Mouse (Mus musculus): ENCODE measurements around the gene 3110082J24Rik.

The 3110082J24Rik gene

GRCm38 (mm10) chr5:30118018-30118417 is 12.1 kb upstream of the 3110082J24Rik start:
- no peak for DNase-seq (ENCODE audit: low spot score)

GRCm38 (mm10) chr5:30115718-30116117 is 9.8 kb upstream of the 3110082J24Rik start:
- DNase-seq (ENCODE audit: low spot score) = no peak

- no peak for DNase-seq (ENCODE audit: low spot score)
Measured at GRCm38 (mm10) chr5:30114761-30115140, 8.9 kb upstream of the 3110082J24Rik start.

GRCm38 (mm10) chr5:30113881-30114760 is 8.2 kb upstream of the 3110082J24Rik start:
- DNase-seq (ENCODE audit: low spot score) = peak; percentile 80

GRCm38 (mm10) chr5:30112533-30113068 is 6.7 kb upstream of the 3110082J24Rik start:
- no peak for DNase-seq (ENCODE audit: low spot score)

GRCm38 (mm10) chr5:30111771-30112170 is 5.9 kb upstream of the 3110082J24Rik start:
- no peak for DNase-seq (ENCODE audit: low spot score)

- peak; percentile 64 for DNase-seq (ENCODE audit: low spot score)
Measured at GRCm38 (mm10) chr5:30111126-30111525, 5.2 kb upstream of the 3110082J24Rik start.

- DNase-seq (ENCODE audit: low spot score) = no peak
Measured at GRCm38 (mm10) chr5:30110371-30111060, 4.6 kb upstream of the 3110082J24Rik start.

GRCm38 (mm10) chr5:30109899-30110298 is 4.0 kb upstream of the 3110082J24Rik start:
- no peak for DNase-seq (ENCODE audit: low spot score)

GRCm38 (mm10) chr5:30108233-30108632 is 2.3 kb upstream of the 3110082J24Rik start:
- DNase-seq (ENCODE audit: low spot score) = peak; percentile 33

- DNase-seq (ENCODE audit: low spot score) = peak; percentile 32
Measured at GRCm38 (mm10) chr5:30107611-30108041, 1.7 kb upstream of the 3110082J24Rik start.

- peak; percentile 41 for DNase-seq (ENCODE audit: low spot score)
Measured at GRCm38 (mm10) chr5:30107186-30107585, 1.3 kb upstream of the 3110082J24Rik start.

GRCm38 (mm10) chr5:30106756-30107155 is 870 bp upstream of the 3110082J24Rik start:
- peak; percentile 37 for DNase-seq (ENCODE audit: low spot score)

- peak; percentile 53 for DNase-seq (ENCODE audit: low spot score)
Measured at GRCm38 (mm10) chr5:30104841-30105667, 832 bp downstream of the 3110082J24Rik start, which contains the start of gene Garem2. Gene Garem2, plus strand, starts transcription at chr5:30105161.

- peak; percentile 75 for DNase-seq (ENCODE audit: low spot score)
Measured at GRCm38 (mm10) chr5:30104339-30104738, 1.5 kb downstream of the 3110082J24Rik start.

GRCm38 (mm10) chr5:30103340-30103739 is 2.5 kb downstream of the 3110082J24Rik start:
- peak; percentile 29 for DNase-seq (ENCODE audit: low spot score)

- no peak for DNase-seq (ENCODE audit: low spot score)
Measured at GRCm38 (mm10) chr5:30098260-30098659, 7.6 kb downstream of the 3110082J24Rik start.

- peak; percentile 23 for DNase-seq (ENCODE audit: low spot score)
Measured at GRCm38 (mm10) chr5:30095731-30096130, 10.2 kb downstream of the 3110082J24Rik start.

- DNase-seq (ENCODE audit: low spot score) = peak; percentile 23
Measured at GRCm38 (mm10) chr5:30094399-30094798, 11.5 kb downstream of the 3110082J24Rik start.

- DNase-seq (ENCODE audit: low spot score) = no peak
Measured at GRCm38 (mm10) chr5:30092701-30093100, 13.2 kb downstream of the 3110082J24Rik start.
